Mouse (Mus musculus) cerebellum, adult 2 months (tissue): ENCODE measurements around the gene Ggta1. TPM values are rescaled to one million over a fixed set of nuclear protein-coding genes. Genes with fewer than 3 reads are reported as not detected.

ENCODE experiments used
- DNase-seq, 2 experiments: peaks; one replicate each; pipeline ENCODE4 v3.0.0; 2021
- H3K27ac ChIP-seq: fragments of 200-500 bp; 2 replicates; pipeline ENCODE4 v1.5.1; 2012; ENCODE audit warnings: low read length, control low read depth, inconsistent platforms; ENCODE audit not compliant: insufficient read depth
- H3K27me3 ChIP-seq: fragments of 200-500 bp; 2 replicates; pipeline ENCODE4 v1.6.1; 2012; ENCODE audit warnings: inconsistent platforms, mild to moderate bottlenecking, low read length, moderate library complexity; ENCODE audit not compliant: control insufficient read depth, insufficient read depth
- H3K4me1 ChIP-seq: fragments of 200-500 bp; 2 replicates; pipeline ENCODE4 v1.6.1; 2011; ENCODE audit warnings: low read length; ENCODE audit not compliant: control insufficient read depth, insufficient read depth
- H3K4me3 ChIP-seq: fragments of 200-500 bp; replicated peaks from 2 replicates; pipeline ENCODE3; 2011; ENCODE audit warnings: mild to moderate bottlenecking, low read depth, low read length, control low read depth; ENCODE audit not compliant: insufficient read depth
- CTCF ChIP-seq: fragments of 200-500 bp; IDR thresholded peaks from 2 replicates; pipeline ENCODE4 v1.5.1; 2011; ENCODE audit warnings: low read depth, mild to moderate bottlenecking, control low read depth, low read length, moderate library complexity, borderline replicate concordance; ENCODE audit not compliant: insufficient read depth
- POLR2A ChIP-seq: fragments of 200-500 bp; IDR thresholded peaks from 2 replicates; pipeline ENCODE4 v1.6.1; 2011; ENCODE audit warnings: low read length, control low read depth, borderline replicate concordance; ENCODE audit not compliant: insufficient read depth
- WGBS: fragments of 180-500 bp; shearing (Covaris S2); methylation state at CpG from one replicate; pipeline ENCODE4 v1.1.7; 2018; 5-methylcytosine and 5-hydroxymethylcytosine counted together
- polyA plus RNA-seq: library from polyadenylated mRNA; depleted of rRNA; stranded (reverse); fragments of >200 nt; gene quantifications from 2 replicates; pipeline ENCODE4 v1.2.3, GENCODE M21; 2012; rRNA removed

Gene Ggta1
- polyA plus RNA-seq, 1 experiment: 1.2 TPM

DNA sequence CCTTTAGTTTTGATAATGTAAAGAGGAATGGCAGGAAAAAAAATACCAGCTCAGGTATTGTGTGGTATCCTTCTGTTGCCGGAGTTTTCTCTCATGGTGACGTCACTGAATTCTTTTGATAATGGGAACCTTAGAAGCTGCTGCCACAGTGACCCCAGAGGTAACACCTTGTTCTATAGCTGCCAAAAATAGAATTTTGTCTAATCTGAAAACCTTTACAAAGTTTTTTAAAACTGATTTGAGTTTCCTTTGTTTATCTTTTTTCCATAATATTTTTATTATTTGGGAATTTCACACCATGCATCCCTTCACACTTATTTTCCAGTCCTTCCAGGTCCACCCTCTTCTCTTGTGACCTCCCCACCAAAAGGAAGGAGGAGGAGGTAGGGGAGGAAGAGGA lies 95.4 kb downstream of the Ggta1 start, which contains the start of gene 4930568D16Rik:
TSS of gene 4930568D16Rik (minus strand) at position 101 of the 400 bp plus-strand sequence.
- Histone ChIP-seq H3K4me3 (no peak within 1 kb of the TSS), H3K4me1 (no peaks in the 10 kb centered on the region), H3K27ac (no peak within 1 kb of the TSS), H3K27me3 (no peaks in the 10 kb centered on the region)
- TF ChIP-seq POLR2A: no peak
- TF ChIP-seq CTCF: no peak
- DNase-seq: no peak
- 83% methylated on average over 2 of the region's 2 CpGs for WGBS

Other genes starting within 250 kb of the Ggta1 start
- gene Gsn, start 206.9 kb downstream of the Ggta1 start, polyA plus RNA-seq: 119 and 127 TPM in 2 replicates
- 14.9 and 17.0 TPM in 2 replicates for gene Stom, start 126.3 kb downstream of the Ggta1 start, polyA plus RNA-seq
- not detected in 2 replicates for gene 4930568D16Rik, start 95.5 kb downstream of the Ggta1 start, polyA plus RNA-seq
- gene 4930402F06Rik, start 66.1 kb downstream of the Ggta1 start, polyA plus RNA-seq: not detected in 2 replicates
- 136 and 171 TPM in 2 replicates for gene Dab2ip, start 95.0 kb upstream of the Ggta1 start, polyA plus RNA-seq